Mouse (Mus musculus): ENCODE measurements at regions not wholly inside any gene's neighbourhood (a gene's known extent, or its start where the extent isn't known, plus 50 kb on each side); places are given as distances from the start of the nearest gene placed in this dataset.

DNA sequence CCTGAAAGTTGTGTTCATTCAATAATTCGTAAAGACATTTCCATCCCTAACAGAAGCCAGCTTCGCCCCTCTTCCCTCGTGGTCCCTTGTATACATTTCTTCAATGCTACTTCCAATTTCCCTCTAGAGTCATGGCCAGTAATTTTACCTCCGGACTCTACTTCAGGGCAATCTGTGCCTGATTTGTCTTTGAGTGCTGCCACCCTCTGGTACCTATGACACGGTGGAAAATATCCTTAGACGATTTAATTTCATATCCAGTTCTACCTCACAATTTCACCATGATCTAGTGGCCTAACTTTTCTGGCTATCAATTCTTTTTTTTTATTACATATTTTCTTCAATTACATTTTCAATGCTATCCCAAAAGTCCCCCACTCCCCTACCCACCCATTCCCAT, 49.9 kb upstream of the Adamts3 start:
- no peak overlapping the region for H3K9ac ChIP-seq (replicated peaks)
- H3K9me3 ChIP-seq (replicated peaks) = no peaks in the 10 kb centered on the region
- H3K36me3 ChIP-seq = no peaks in the 10 kb centered on the region
- ATAC-seq (ENCODE audit: low FRiP score) = no peak
- 91% methylated on average over 6 of the region's 6 CpGs for WGBS
- H3K4me3 ChIP-seq (replicated peaks) = no peak overlapping the region
- H3K27me3 ChIP-seq (replicated peaks) = no peaks in the 10 kb centered on the region
- no peak overlapping the region for H3K4me2 ChIP-seq
- H3K27ac ChIP-seq (replicated peaks) = no peak overlapping the region
- H3K4me1 ChIP-seq = no peaks in the 10 kb centered on the region
